20 mouse cellular contexts compared by ENCODE assay signal in genomic region chr15:90767521-90767920, GRCm38 (mm10).
"Had no signal": no experiment of that assay in that cellular context is flagged by ENCODE, and none has a peak within 500 bp of the region (broad histone marks: within the 10 kb centered on the region; RNA-seq: fewer than 3 reads in every experiment).

No protein-coding gene starts in this region.

- H3K27ac ChIP-seq: kidney, postnatal 0 days; layer of hippocampus, adult 2 months; limb, embryonic 10.5 days; limb, embryonic 13.5 days; liver, embryonic 12.5 days; liver, embryonic 15.5 days; lung, embryonic 15.5 days; neural tube, embryonic 12.5 days; stomach, embryonic 15.5 days had no signal

- H3K4me3 ChIP-seq: layer of hippocampus, adult 2 months; limb, embryonic 10.5 days; limb, embryonic 13.5 days; liver, embryonic 12.5 days; liver, embryonic 15.5 days; lung, embryonic 15.5 days; megakaryocyte, embryonic 14.5 days; neural tube, embryonic 12.5 days; stomach, embryonic 15.5 days had no signal

- DNase-seq: kidney, adult 2 months; kidney, postnatal 25 days; layer of hippocampus, adult 9-11 months; layer of hippocampus, postnatal 36 days; liver; lung, adult 18-20 months; lung, postnatal 10 days; lung, postnatal 36 days; midbrain, embryonic 14.5 days; thymus, postnatal 25 days had no signal
